Mouse (Mus musculus) liver, adult 2 months (tissue): Measurements from ENCODE around the gene Arg1.

Experiments
- CTCF ChIP-seq: fragments of 200-500 bp; IDR thresholded peaks from 2 replicates; pipeline ENCODE4 v1.5.1; 2011; ENCODE audit warnings: low read depth, low read length, control low read depth
- POLR2A ChIP-seq: fragments of 200-500 bp; IDR thresholded peaks from 2 replicates; pipeline ENCODE4 v1.6.1; 2011; ENCODE audit warnings: low read length, control low read depth; ENCODE audit not compliant: insufficient read depth; ENCODE audit errors: extremely low read depth

GRCm38 (mm10) chr10:24922977-24923376 is 4.3 kb downstream of the Arg1 start:
- TF ChIP-seq CTCF (no peak), POLR2A (no peak)
